Mouse (Mus musculus): Measurements from ENCODE around the gene Trio. TPM values are rescaled to one million over a fixed set of nuclear protein-coding genes. Genes with fewer than 3 reads are reported as not detected.

Gene Trio
- polyA plus RNA-seq, 1 experiment from 2014 or later, result 14.0 TPM

- ATAC-seq (replicated peaks; ENCODE audit: low FRiP score), result no peak
- H3K4me1 ChIP-seq (replicated peaks; ENCODE audit: control insufficient read depth, insufficient read depth, low read length), result peaks cover 5% of the 10 kb centered on the region
- H3K9me3 ChIP-seq (ENCODE audit: control insufficient read depth, low read length), result no peaks in the 10 kb centered on the region
- no peak for DNase-seq (ENCODE audit: low spot score)
- H3K27me3 ChIP-seq (replicated peaks; ENCODE audit: control insufficient read depth, insufficient read depth, low read length), result no peaks in the 10 kb centered on the region
- H3K9ac ChIP-seq (ENCODE audit: low read depth, low read length), result no peak overlapping the region
- no peak overlapping the region for H3K4me2 ChIP-seq
- no peak overlapping the region for H3K27ac ChIP-seq (ENCODE audit: low read depth, low read length)
- 80% methylated on average over 3 of the region's 3 CpGs for WGBS
- no peak overlapping the region for H3K4me3 ChIP-seq (ENCODE audit: low read depth, low read length)
- no peaks in the 10 kb centered on the region for H3K36me3 ChIP-seq (ENCODE audit: control insufficient read depth, insufficient read depth, low read length)
Observed at GRCm38 (mm10) chr15:28002515-28002914, 23.1 kb downstream of the Trio start.

GRCm38 (mm10) chr15:28001299-28001698, 24.3 kb downstream of the Trio start:
- Histone ChIP-seq H3K9me3 (ENCODE audit: control insufficient read depth, low read length) (no peaks in the 10 kb centered on the region), H3K4me3 (ENCODE audit: low read depth, low read length) (no peak overlapping the region), H3K4me2 (no peak overlapping the region), H3K27me3 (replicated peaks; ENCODE audit: control insufficient read depth, insufficient read depth, low read length) (no peaks in the 10 kb centered on the region), H3K27ac (ENCODE audit: low read depth, low read length) (no peak overlapping the region), H3K36me3 (ENCODE audit: control insufficient read depth, insufficient read depth, low read length) (no peaks in the 10 kb centered on the region), H3K9ac (ENCODE audit: low read depth, low read length) (no peak overlapping the region), H3K4me1 (replicated peaks; ENCODE audit: control insufficient read depth, insufficient read depth, low read length) (peaks cover 8% of the 10 kb centered on the region)
- DNase-seq (ENCODE audit: low spot score) (no peak), ATAC-seq (replicated peaks; ENCODE audit: low FRiP score) (no peak)
- 56% methylated on average over 4 of the region's 4 CpGs for WGBS

GRCm38 (mm10) chr15:27998621-27999359, 26.9 kb downstream of the Trio start:
- Histone ChIP-seq H3K27me3 (replicated peaks; ENCODE audit: control insufficient read depth, insufficient read depth, low read length) (no peaks in the 10 kb centered on the region), H3K36me3 (ENCODE audit: control insufficient read depth, insufficient read depth, low read length) (no peaks in the 10 kb centered on the region), H3K9ac (ENCODE audit: low read depth, low read length) (no peak overlapping the region), H3K9me3 (ENCODE audit: control insufficient read depth, low read length) (no peaks in the 10 kb centered on the region), H3K4me3 (ENCODE audit: low read depth, low read length) (no peak overlapping the region), H3K4me1 (replicated peaks; ENCODE audit: control insufficient read depth, insufficient read depth, low read length) (peaks cover 13% of the 10 kb centered on the region), H3K27ac (ENCODE audit: low read depth, low read length) (no peak overlapping the region), H3K4me2 (no peak overlapping the region)
- ATAC-seq (replicated peaks; ENCODE audit: low FRiP score), result no peak
- DNase-seq (ENCODE audit: low spot score), result no peak
- WGBS, result 48% methylated on average over 8 of the region's 8 CpGs

- Histone ChIP-seq H3K9me3 (ENCODE audit: control insufficient read depth, low read length) (no peaks in the 10 kb centered on the region), H3K27ac (ENCODE audit: low read depth, low read length) (no peak overlapping the region), H3K4me3 (ENCODE audit: low read depth, low read length) (no peak overlapping the region), H3K4me2 (no peak overlapping the region), H3K9ac (ENCODE audit: low read depth, low read length) (no peak overlapping the region), H3K36me3 (ENCODE audit: control insufficient read depth, insufficient read depth, low read length) (no peaks in the 10 kb centered on the region), H3K27me3 (replicated peaks; ENCODE audit: control insufficient read depth, insufficient read depth, low read length) (no peaks in the 10 kb centered on the region), H3K4me1 (replicated peaks; ENCODE audit: control insufficient read depth, insufficient read depth, low read length) (peaks cover 19% of the 10 kb centered on the region)
- ATAC-seq (replicated peaks; ENCODE audit: low FRiP score), result no peak
- WGBS, result 36% methylated on average over 8 of the region's 8 CpGs
- no peak for DNase-seq (ENCODE audit: low spot score)
Observed at GRCm38 (mm10) chr15:27997917-27998316, 27.7 kb downstream of the Trio start.

GRCm38 (mm10) chr15:27997391-27997841, 28.2 kb downstream of the Trio start:
- no peak overlapping the region for H3K4me2 ChIP-seq
- H3K4me3 ChIP-seq (ENCODE audit: low read depth, low read length), result no peak overlapping the region
- peaks cover 22% of the 10 kb centered on the region for H3K4me1 ChIP-seq (replicated peaks; ENCODE audit: control insufficient read depth, insufficient read depth, low read length)
- ATAC-seq (replicated peaks; ENCODE audit: low FRiP score), result no peak
- WGBS, result 67% methylated on average over 9 of the region's 9 CpGs
- H3K36me3 ChIP-seq (ENCODE audit: control insufficient read depth, insufficient read depth, low read length), result no peaks in the 10 kb centered on the region
- H3K27ac ChIP-seq (ENCODE audit: low read depth, low read length), result no peak overlapping the region
- no peaks in the 10 kb centered on the region for H3K9me3 ChIP-seq (ENCODE audit: control insufficient read depth, low read length)
- H3K9ac ChIP-seq (ENCODE audit: low read depth, low read length), result no peak overlapping the region
- no peaks in the 10 kb centered on the region for H3K27me3 ChIP-seq (replicated peaks; ENCODE audit: control insufficient read depth, insufficient read depth, low read length)
- DNase-seq (ENCODE audit: low spot score), result no peak

DNA sequence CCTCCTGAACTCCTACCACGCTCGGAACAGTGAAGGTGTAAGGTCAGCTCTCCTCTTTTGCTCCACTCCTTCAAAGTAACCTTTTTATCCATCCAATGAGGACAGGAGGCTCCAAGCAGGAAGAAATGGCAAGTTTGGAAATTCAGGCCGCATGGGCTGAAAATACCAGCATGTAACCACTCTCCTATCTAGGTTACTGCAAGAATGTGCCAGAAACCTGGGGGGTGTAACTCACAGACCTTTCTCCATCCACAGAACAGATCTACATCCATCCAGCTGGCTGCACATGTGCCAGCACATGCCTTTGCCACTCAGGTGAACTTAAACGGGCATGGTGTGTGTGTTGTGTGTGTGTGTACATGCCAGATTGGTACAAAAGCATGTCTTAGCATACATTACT, 28.9 kb downstream of the Trio start:
- DNase-seq (ENCODE audit: low spot score) (no peak), ATAC-seq (replicated peaks; ENCODE audit: low FRiP score) (no peak)
- Histone ChIP-seq H3K9ac (ENCODE audit: low read depth, low read length) (no peak overlapping the region), H3K36me3 (ENCODE audit: control insufficient read depth, insufficient read depth, low read length) (no peaks in the 10 kb centered on the region), H3K4me1 (replicated peaks; ENCODE audit: control insufficient read depth, insufficient read depth, low read length) (peaks cover 28% of the 10 kb centered on the region), H3K27ac (ENCODE audit: low read depth, low read length) (no peak overlapping the region), H3K4me2 (no peak overlapping the region), H3K4me3 (ENCODE audit: low read depth, low read length) (no peak overlapping the region), H3K27me3 (replicated peaks; ENCODE audit: control insufficient read depth, insufficient read depth, low read length) (no peaks in the 10 kb centered on the region), H3K9me3 (ENCODE audit: control insufficient read depth, low read length) (no peaks in the 10 kb centered on the region)
- WGBS, result 87% methylated on average over 4 of the region's 4 CpGs

DNA sequence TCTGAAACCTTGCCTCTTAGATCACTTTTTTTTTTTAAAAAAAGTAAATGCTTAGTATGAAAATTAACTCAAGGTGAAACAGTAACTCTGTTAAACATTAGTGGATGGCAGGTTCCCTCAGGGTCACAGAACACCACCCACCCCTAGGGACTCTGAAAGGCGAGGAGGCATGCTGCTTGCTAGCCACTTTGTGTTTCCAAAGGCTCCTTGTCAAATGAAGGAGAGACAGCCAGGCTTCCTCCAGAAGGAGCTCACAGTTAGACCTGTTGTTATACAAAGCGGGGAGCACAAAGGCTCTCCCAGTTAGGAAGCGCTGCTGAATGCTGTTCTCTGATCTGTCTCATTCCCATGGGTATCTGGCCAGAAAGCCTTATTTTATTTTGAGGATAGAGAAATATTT, 30.2 kb downstream of the Trio start:
- no peaks in the 10 kb centered on the region for H3K9me3 ChIP-seq (ENCODE audit: control insufficient read depth, low read length)
- H3K4me1 ChIP-seq (replicated peaks; ENCODE audit: control insufficient read depth, insufficient read depth, low read length), result peaks cover 33% of the 10 kb centered on the region
- DNase-seq (ENCODE audit: low spot score) (no peak), ATAC-seq (replicated peaks; ENCODE audit: low FRiP score) (no peak)
- no peak overlapping the region for H3K27ac ChIP-seq (ENCODE audit: low read depth, low read length)
- no peak overlapping the region for H3K4me3 ChIP-seq (ENCODE audit: low read depth, low read length)
- H3K27me3 ChIP-seq (replicated peaks; ENCODE audit: control insufficient read depth, insufficient read depth, low read length), result no peaks in the 10 kb centered on the region
- 79% methylated on average over 3 of the region's 3 CpGs for WGBS
- no peak overlapping the region for H3K4me2 ChIP-seq
- H3K36me3 ChIP-seq (ENCODE audit: control insufficient read depth, insufficient read depth, low read length), result no peaks in the 10 kb centered on the region
- H3K9ac ChIP-seq (ENCODE audit: low read depth, low read length), result no peak overlapping the region

GRCm38 (mm10) chr15:27994870-27995269, 30.8 kb downstream of the Trio start:
- Histone ChIP-seq H3K4me2 (no peak overlapping the region), H3K27me3 (replicated peaks; ENCODE audit: control insufficient read depth, insufficient read depth, low read length) (no peaks in the 10 kb centered on the region), H3K27ac (ENCODE audit: low read depth, low read length) (no peak overlapping the region), H3K4me3 (ENCODE audit: low read depth, low read length) (no peak overlapping the region), H3K36me3 (ENCODE audit: control insufficient read depth, insufficient read depth, low read length) (no peaks in the 10 kb centered on the region), H3K9ac (ENCODE audit: low read depth, low read length) (no peak overlapping the region), H3K4me1 (replicated peaks; ENCODE audit: control insufficient read depth, insufficient read depth, low read length) (peaks cover 33% of the 10 kb centered on the region), H3K9me3 (ENCODE audit: control insufficient read depth, low read length) (no peaks in the 10 kb centered on the region)
- 74% methylated on average over 13 of the region's 13 CpGs for WGBS
- ATAC-seq (replicated peaks; ENCODE audit: low FRiP score), result no peak
- no peak for DNase-seq (ENCODE audit: low spot score)

DNA sequence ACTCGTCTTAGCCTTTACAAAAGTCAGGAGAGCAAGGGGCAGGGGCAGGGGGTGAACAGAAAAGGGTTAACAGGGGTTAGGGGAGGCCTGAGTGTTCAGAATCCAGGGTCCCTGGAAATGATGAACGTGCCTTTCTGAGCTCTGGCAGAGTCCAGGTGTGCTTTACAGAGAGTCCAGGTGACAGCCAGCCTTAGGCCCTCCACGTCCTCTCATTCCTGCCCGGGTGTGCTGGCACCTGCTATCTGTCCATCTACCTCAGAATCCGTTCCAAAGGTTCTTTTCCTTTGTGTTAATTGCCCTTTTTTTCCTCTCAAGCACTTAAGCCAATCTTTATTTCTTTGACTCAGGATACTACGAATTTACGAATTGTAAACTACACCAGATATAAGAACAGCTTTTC, 32.1 kb downstream of the Trio start:
- WGBS, result 66% methylated on average over 7 of the region's 7 CpGs
- H3K4me3 ChIP-seq (ENCODE audit: low read depth, low read length), result no peak overlapping the region
- no peaks in the 10 kb centered on the region for H3K9me3 ChIP-seq (ENCODE audit: control insufficient read depth, low read length)
- no peak overlapping the region for H3K27ac ChIP-seq (ENCODE audit: low read depth, low read length)
- no peaks in the 10 kb centered on the region for H3K27me3 ChIP-seq (replicated peaks; ENCODE audit: control insufficient read depth, insufficient read depth, low read length)
- DNase-seq (ENCODE audit: low spot score), result no peak
- H3K9ac ChIP-seq (ENCODE audit: low read depth, low read length), result no peak overlapping the region
- no peaks in the 10 kb centered on the region for H3K36me3 ChIP-seq (ENCODE audit: control insufficient read depth, insufficient read depth, low read length)
- no peak for ATAC-seq (replicated peaks; ENCODE audit: low FRiP score)
- H3K4me1 ChIP-seq (replicated peaks; ENCODE audit: control insufficient read depth, insufficient read depth, low read length), result peaks cover 33% of the 10 kb centered on the region
- H3K4me2 ChIP-seq, result no peak overlapping the region

Measured in liver, embryonic 11.5 days (tissue).